Mouse (Mus musculus): ENCODE results near the gene Ubald2. TPM values are rescaled to one million over a fixed set of nuclear protein-coding genes. Genes with fewer than 3 reads are reported as not detected.
A peak's percentile ranks its signal among the peaks of the same experiment; 100 is the strongest.

The Ubald2 gene
- polyA plus RNA-seq, 1 experiment from 2014 or later = 34.2 TPM

DNA sequence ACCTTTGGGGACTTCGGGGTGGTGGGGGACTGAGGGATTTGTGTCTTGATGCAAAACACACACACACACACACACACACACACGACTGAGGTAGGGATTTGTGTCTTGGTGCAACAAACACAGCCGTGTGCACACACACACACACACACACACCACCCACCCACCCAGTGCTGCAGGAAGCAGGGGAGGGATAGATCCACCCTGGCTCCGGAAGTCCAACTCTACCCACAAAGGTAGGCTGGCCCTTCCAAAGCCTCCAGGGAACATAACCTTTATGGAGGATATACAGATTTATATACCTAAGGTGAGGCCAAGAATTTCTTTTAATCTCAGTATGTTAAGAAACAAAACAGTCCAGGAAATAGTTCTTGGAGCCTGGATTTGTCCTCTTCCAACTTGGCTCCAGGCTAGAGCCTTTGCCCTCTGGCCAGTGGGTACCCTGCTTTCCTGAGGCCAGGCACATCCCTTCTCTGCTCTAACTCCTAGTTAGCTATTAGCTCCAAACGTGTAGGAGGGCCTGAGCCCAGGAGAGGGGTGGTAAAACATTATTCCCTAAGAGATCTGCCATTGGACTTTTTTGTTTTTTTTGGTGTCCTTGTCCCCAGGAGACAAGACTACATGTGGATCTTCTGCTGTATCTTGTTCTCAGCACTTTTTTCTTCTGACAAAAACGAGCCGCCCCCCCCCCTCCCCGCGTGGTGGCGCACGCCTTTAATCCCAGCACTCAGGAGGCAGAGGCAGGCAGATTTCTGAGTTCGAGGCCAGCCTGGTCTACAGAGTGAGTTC lies 1.3 kb downstream of the Ubald2 start:
- Histone ChIP-seq H3K4me2 (peak overlapping the region; percentile 90), H3K4me3 (peak overlapping the region; percentile 90), H3K4me1 (replicated peaks) (peaks cover 55% of the 10 kb centered on the region), H3K27me3 (replicated peaks) (no peaks in the 10 kb centered on the region), H3K36me3 (peaks cover 35% of the 10 kb centered on the region), H3K9me3 (replicated peaks) (no peaks in the 10 kb centered on the region), H3K27ac (ENCODE audit: poor library complexity, severe bottlenecking) (peak overlapping the region; percentile 92), H3K9ac (peak overlapping the region; percentile 93)
- 40% methylated on average over 12 of the region's 12 CpGs for WGBS
- no peak for ATAC-seq (ENCODE audit: insufficient number of reproducible peaks, low FRiP score)

DNA sequence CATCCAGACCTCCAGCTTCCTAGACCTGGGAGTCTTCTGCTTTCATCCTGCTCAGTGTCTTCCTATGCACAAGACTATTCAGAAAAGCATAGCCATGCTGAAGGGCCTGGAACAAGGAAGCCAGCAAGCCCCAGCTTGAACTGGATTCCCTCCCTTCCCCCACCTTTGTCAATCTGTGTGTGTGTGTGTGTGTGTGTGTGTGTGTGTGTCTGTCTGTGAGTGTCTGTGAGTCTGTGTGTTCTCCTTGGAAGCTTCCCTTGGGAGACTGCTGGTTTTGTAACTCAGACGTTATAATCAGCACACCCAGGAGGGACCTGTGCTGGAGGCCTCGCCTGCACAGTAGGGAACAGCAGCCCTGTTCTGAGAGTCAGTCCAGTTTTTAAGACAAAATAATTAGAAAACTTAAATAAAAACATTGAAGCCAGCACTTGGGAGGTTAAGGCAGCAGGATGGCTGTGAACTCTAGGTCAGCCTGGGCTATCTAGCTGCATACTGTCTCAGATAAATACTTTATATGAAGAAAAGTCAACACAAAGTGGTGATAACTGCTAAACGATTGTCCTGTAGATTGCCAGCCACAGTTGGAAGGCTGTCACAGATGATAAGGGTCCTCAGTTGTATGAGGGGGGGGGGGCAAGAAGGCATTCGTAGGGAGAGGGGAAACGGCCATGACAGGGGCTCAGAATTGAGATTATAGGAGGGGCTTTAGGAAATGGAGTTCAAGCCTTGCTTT lies 2.3 kb downstream of the Ubald2 start:
- Histone ChIP-seq H3K9me3 (replicated peaks) (no peaks in the 10 kb centered on the region), H3K4me1 (replicated peaks) (peaks cover 53% of the 10 kb centered on the region), H3K36me3 (peaks cover 35% of the 10 kb centered on the region), H3K9ac (peak overlapping the region; percentile 59), H3K27me3 (replicated peaks) (no peaks in the 10 kb centered on the region), H3K27ac (ENCODE audit: poor library complexity, severe bottlenecking) (peak overlapping the region; percentile 79), H3K4me3 (peak overlapping the region; percentile 90), H3K4me2 (peak overlapping the region; percentile 90)
- 23% methylated on average over 5 of the region's 5 CpGs for WGBS
- ATAC-seq (ENCODE audit: insufficient number of reproducible peaks, low FRiP score) = no peak

DNA sequence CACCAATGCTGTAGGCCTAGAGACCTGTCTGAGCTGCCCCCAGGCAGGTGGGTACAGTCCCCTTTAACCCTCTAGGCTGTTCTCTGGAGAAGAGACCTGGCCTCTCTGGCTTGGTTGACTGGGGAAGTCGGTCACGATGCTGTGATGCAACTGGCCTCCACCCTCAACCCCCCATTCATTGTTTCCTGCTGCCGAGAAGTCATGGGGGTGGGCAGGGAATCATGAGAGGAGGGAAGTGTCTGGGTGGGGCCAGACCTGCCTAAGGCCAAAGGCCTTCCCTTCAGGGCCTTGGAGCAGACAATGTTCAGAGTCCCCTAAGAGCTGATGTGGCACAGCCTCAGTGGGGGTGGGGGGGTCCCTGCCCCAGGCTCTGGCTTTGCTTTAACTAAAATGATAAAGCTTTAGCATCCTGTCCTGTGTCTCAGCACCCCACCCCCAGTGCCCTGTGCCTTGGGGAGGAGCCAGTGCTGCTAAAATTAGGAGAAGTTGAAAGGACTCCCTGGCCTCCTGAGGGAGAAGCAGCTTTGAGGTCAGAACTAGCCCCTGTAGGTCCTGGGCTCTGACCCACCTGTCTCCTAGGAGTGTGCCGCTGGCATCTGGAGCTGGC lies 2.9 kb downstream of the Ubald2 start:
- H3K36me3 ChIP-seq = peaks cover 35% of the 10 kb centered on the region
- H3K4me1 ChIP-seq (replicated peaks) = peaks cover 49% of the 10 kb centered on the region
- no peak for ATAC-seq (ENCODE audit: insufficient number of reproducible peaks, low FRiP score)
- WGBS = 18% methylated on average over 4 of the region's 4 CpGs
- H3K9me3 ChIP-seq (replicated peaks) = no peaks in the 10 kb centered on the region
- H3K27me3 ChIP-seq (replicated peaks) = no peaks in the 10 kb centered on the region
- peak overlapping the region; percentile 90 for H3K4me2 ChIP-seq
- peak overlapping the region; percentile 10 for H3K4me3 ChIP-seq
- H3K27ac ChIP-seq (ENCODE audit: poor library complexity, severe bottlenecking) = peak overlapping the region; percentile 79
- peak overlapping the region; percentile 59 for H3K9ac ChIP-seq

DNA sequence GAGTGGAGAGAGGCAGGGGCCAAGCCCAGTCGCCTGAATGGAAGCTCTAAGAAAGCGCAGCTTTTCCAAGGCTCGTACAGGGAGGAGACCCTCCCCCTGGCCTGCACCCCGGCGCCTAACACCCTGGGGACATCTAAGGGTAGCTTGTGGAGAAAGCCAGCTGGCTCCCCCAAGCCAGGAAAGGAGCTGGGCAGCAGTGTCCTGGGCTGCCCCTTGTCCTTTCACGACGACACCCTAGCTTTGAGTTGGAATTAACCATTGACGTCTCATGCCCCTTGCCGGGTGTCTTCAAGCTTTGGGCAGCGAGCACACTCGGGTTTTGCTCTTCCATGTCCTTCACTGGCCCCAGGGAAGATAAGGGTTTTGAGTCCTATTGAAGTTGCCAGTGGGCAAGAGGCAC lies 3.6 kb downstream of the Ubald2 start:
- Histone ChIP-seq H3K27ac (ENCODE audit: poor library complexity, severe bottlenecking) (peak overlapping the region; percentile 79), H3K4me2 (peak overlapping the region; percentile 90), H3K4me1 (replicated peaks) (peaks cover 49% of the 10 kb centered on the region), H3K4me3 (no peak overlapping the region; the same call in 1 of the 2 replicates), H3K9ac (peak overlapping the region; percentile 59; the same call in 1 of the 2 replicates), H3K27me3 (replicated peaks) (no peaks in the 10 kb centered on the region), H3K9me3 (replicated peaks) (no peaks in the 10 kb centered on the region), H3K36me3 (peaks cover 35% of the 10 kb centered on the region)
- 73% methylated on average over 11 of the region's 11 CpGs for WGBS
- no peak for ATAC-seq (ENCODE audit: insufficient number of reproducible peaks, low FRiP score)

DNA sequence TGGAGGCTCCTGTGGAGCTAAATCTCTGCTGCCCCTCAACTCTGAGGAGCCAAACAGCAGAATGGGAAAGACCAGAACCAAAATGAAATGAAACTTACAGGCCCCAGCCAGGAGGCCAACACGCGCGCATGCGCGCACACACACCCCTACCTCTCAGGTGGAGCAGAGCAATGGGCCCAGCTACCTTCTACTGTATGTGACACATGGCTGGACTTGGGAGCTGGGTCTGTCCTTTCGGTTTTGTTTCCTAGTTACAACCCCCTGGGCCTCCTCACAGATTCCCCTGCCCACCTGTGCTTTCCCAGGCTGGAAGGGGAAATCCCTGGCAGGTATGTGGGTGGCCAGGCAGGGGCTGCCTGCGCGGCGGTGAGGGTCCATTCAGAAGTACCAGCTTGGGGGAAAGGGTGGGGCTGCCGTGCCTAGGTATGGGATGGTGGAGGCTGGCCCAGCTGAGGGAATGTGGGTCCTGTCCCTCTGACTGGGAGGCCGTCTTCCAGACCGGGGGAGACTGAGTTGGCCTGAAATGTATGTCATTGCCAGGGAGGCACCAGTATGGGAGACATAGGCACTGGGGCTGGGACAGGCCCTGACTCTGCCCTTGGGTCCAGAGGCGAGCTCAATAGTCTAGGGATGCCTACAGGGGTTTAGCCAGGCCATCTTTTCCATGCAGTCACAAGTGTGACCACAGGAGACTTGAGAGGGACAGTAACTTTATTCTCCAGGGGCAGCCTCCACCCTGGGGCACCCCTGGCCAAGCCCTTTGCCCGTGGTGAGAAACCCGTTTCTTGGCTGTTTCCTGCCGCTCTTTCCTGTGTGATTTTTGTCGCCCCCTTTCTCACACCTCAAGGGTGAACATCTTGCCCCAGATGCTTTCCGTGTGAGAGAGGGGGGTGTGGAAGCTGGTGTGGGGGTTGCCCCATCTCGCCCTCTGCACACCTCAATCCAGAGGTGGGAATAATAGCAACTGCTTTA lies 5.7 kb downstream of the Ubald2 start:
- WGBS = 83% methylated on average over 19 of the region's 19 CpGs
- no peaks in the 10 kb centered on the region for H3K27me3 ChIP-seq (replicated peaks)
- peaks cover 47% of the 10 kb centered on the region for H3K4me1 ChIP-seq (replicated peaks)
- peaks cover 35% of the 10 kb centered on the region for H3K36me3 ChIP-seq
- no peaks in the 10 kb centered on the region for H3K9me3 ChIP-seq (replicated peaks)
- no peak for ATAC-seq (ENCODE audit: insufficient number of reproducible peaks, low FRiP score)
- peak overlapping the region; percentile 28; the same call in 1 of the 2 replicates for H3K27ac ChIP-seq (ENCODE audit: poor library complexity, severe bottlenecking)
- H3K4me3 ChIP-seq = no peak overlapping the region
- 0 out of 2 replicates have a peak overlapping the region, but pooled peaks have one; percentile 11 for H3K9ac ChIP-seq
- H3K4me2 ChIP-seq = no peak overlapping the region

DNA sequence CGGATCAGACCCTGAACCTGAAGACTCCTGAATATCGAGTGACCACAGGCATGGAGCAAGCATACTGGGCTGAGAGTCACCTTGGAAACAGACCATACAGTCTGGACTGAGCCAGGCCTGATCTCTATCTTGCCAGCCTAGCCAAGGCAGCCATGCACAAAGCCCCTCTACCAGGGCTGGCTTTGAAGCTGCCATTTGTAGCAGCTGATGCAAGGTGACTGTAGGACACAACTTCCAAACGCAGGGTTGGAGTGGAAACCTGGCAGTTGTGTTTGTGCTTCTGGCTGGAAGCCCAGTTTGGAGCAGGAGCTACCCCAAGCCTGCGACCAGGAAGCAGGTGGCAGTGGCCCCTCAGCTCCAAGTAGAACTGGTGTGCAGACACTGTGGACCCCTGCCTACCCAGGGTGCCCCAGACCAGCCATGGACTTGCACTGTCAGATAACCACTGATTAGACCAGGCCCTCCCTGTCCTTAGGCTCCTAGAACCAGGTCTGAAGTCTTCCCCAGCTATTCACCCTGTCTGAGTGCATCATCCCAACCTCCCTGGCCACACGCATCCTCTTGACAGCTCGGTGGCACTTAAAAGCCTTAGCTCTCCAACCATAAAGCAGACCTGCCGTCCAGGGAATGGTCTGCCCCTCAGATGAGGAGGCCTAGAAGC lies 6.6 kb downstream of the Ubald2 start:
- H3K4me1 ChIP-seq (replicated peaks) = peaks cover 42% of the 10 kb centered on the region
- H3K27ac ChIP-seq (ENCODE audit: poor library complexity, severe bottlenecking) = peak overlapping the region; percentile 8; the same call in 1 of the 2 replicates
- peak overlapping the region; percentile 21; the same call in 1 of the 2 replicates for H3K9ac ChIP-seq

DNA sequence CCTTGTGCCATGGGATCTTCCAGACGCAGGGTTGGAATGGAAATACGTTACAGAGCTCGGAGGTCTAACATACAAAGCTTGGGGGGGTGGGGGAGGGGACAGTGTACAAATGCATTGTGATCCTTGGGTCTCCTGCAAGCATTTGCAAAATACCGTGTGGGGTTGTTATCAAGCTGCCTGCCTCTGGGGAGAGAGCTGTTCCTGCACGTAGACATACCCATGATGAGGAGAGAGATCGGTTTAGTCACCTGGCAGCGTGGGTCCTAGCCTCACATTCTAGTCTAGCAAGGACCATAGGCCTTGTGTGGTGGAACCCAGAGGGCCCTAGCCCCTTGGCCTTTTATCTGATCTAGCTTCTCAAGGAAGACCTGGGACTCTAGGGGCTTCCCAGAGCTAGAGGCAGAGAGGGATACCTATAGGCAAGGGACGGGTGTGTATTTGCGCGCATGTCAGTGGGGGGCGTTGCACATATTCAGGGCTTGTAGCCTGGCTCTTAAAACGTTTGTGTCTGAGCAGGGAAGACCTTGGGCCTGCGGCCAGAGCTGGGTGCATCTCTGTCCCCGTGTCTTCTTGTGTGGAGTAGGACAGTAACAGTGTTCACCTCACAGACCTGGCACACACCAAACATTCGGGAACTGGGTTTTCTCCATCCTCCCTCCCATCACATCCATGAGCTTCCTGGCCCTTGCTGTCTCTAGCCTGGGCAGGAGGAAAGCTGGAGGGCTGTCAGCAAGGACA lies 8.4 kb downstream of the Ubald2 start:
- Histone ChIP-seq H3K4me3 (no peak overlapping the region), H3K4me1 (replicated peaks) (peaks cover 31% of the 10 kb centered on the region), H3K27ac (ENCODE audit: poor library complexity, severe bottlenecking) (no peak overlapping the region), H3K9ac (no peak overlapping the region), H3K36me3 (peaks cover 17% of the 10 kb centered on the region), H3K27me3 (replicated peaks) (peaks cover 12% of the 10 kb centered on the region), H3K9me3 (replicated peaks) (no peaks in the 10 kb centered on the region), H3K4me2 (no peak overlapping the region)
- WGBS = 72% methylated on average over 15 of the region's 15 CpGs
- ATAC-seq (ENCODE audit: insufficient number of reproducible peaks, low FRiP score) = no peak

More for the DNA sequence above, 6.6 kb downstream of the Ubald2 start:
- H3K4me2 ChIP-seq = no peak overlapping the region
- H3K4me3 ChIP-seq = no peak overlapping the region
- no peaks in the 10 kb centered on the region for H3K27me3 ChIP-seq (replicated peaks)
- H3K9me3 ChIP-seq (replicated peaks) = no peaks in the 10 kb centered on the region
- 0 out of 2 replicates have a peak, but pooled peaks have one; percentile 8 for ATAC-seq (ENCODE audit: insufficient number of reproducible peaks, low FRiP score)
- WGBS = 61% methylated on average over 7 of the region's 7 CpGs
- peaks cover 30% of the 10 kb centered on the region for H3K36me3 ChIP-seq

DNA sequence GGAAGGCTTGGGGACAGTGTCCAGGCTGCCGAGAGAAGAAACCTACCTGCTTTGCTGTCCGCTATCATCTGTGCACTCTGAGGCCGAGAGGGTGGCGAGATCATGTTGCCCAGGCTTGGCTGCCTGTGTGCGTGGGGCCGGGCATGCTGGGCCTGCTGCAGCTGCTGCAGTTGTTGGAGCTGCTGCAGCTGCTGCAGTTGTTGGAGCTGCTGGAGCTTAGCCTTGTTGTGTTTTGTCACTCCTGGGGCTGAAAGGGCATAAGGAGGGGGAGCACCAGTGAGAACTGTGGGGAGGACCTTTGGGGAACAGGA lies 8.9 kb downstream of the Ubald2 start:
- H3K9me3 ChIP-seq (replicated peaks) = no peaks in the 10 kb centered on the region
- WGBS = 62% methylated on average over 6 of the region's 6 CpGs
- H3K4me2 ChIP-seq = no peak overlapping the region
- H3K4me1 ChIP-seq (replicated peaks) = peaks cover 26% of the 10 kb centered on the region
- no peak overlapping the region for H3K4me3 ChIP-seq
- no peak overlapping the region for H3K27ac ChIP-seq (ENCODE audit: poor library complexity, severe bottlenecking)
- H3K9ac ChIP-seq = no peak overlapping the region
- ATAC-seq (ENCODE audit: insufficient number of reproducible peaks, low FRiP score) = no peak
- peaks cover 12% of the 10 kb centered on the region for H3K36me3 ChIP-seq
- peaks cover 17% of the 10 kb centered on the region for H3K27me3 ChIP-seq (replicated peaks)

DNA sequence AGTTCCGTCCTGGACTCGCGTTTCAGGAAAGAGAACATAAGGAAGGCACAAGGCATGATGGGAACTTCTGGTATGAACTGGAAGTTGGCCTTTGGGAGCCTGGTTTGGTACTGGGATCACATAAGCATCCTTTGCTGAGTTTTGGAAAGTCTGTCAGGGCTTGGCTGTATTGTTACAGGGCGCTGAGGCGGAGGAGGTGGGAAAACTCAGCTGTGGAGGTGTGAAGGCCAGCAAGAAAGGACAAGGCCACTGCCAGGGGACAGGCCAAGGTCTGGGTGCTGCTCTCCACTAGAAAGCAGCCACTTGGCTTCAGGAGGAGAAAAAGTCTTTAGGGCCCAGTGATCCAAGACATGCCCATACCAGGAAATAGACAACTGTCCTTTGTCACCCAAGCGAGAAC lies 9.4 kb downstream of the Ubald2 start:
- Histone ChIP-seq H3K4me1 (replicated peaks) (peaks cover 26% of the 10 kb centered on the region), H3K4me3 (no peak overlapping the region)
- no peak for ATAC-seq (ENCODE audit: insufficient number of reproducible peaks, low FRiP score)

More for the DNA sequence above, 9.4 kb downstream of the Ubald2 start:
- Histone ChIP-seq H3K36me3 (peaks cover 11% of the 10 kb centered on the region), H3K9me3 (replicated peaks) (no peaks in the 10 kb centered on the region), H3K4me2 (no peak overlapping the region), H3K27ac (ENCODE audit: poor library complexity, severe bottlenecking) (no peak overlapping the region), H3K27me3 (replicated peaks) (peaks cover 22% of the 10 kb centered on the region), H3K9ac (no peak overlapping the region)
- WGBS = 81% methylated on average over 6 of the region's 6 CpGs
